Mouse (Mus musculus): ENCODE measurements at regions not wholly inside any gene's neighbourhood (a gene's known extent, or its start where the extent isn't known, plus 50 kb on each side); places are given as distances from the start of the nearest gene placed in this dataset.

GRCm38 (mm10) chr2:75055187-75055543, 229.6 kb downstream of the Mtx2 start:
- TF ChIP-seq CTCF (IDR thresholded peaks at IDR 0.05; ENCODE audit: low read depth, low read length): peak; percentile 46
- TF ChIP-seq POLR2A (IDR thresholded peaks at IDR 0.05; ENCODE audit: insufficient read depth, low read length): no peak
